Mouse (Mus musculus) myocyte (in vitro differentiated cells): ENCODE results near the gene Crip1.

ENCODE experiments used
- POLR2AphosphoS2 ChIP-seq: IDR thresholded peaks from one replicate; pipeline ENCODE4 v1.6.1; 2011; ENCODE audit warnings: low read depth, control low read depth; ENCODE audit not compliant: insufficient read length
- USF1 ChIP-seq: IDR thresholded peaks from one replicate; pipeline ENCODE4 v1.6.1; 2011; ENCODE audit warnings: low read depth, mild to moderate bottlenecking, control low read depth, moderate library complexity

DNA sequence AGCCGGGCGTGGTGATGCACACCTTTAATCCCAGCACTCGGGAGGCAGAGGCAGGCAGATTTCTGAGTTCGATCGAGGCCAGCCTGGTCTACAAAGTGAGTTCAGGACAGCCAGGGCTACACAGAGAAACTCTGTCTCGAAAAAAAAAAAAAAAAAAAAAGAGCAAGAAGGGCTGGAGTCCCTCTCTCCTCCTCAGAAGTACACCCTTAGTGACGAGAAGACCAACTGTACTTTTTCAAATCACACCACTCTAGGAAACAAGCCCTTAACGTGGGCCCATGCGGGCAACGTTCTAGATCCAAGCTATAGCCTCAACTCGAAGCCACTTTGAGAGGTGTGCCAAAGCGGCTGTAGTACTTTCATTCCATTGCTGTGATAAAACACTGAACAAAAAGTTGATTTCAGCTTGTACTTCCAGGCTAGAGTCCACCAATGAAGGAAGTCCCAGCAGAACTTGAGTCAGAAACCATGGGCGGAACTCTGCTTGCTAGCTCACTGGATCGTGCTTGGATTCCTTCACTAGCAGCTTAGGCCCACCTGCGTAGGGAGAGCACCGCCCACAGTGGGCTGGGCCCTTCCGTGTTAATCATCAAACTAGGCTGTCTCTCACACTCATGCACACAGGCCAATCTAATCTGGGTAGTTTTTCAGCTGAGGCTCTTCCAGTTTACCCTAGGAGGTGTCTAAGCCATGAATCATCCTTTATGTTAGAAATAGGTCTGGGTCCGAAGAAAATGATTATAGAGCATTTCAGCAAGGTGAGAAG is 31.0 kb downstream of the Crip1 start:
- TF ChIP-seq USF1, result no peak
- TF ChIP-seq POLR2AphosphoS2, result no peak
